In genomic region chr2:158730896-158731295, GRCm38 (mm10) we compare ENCODE assay signal across 14 mouse cellular contexts. TPM values are rescaled to one million over a fixed set of nuclear protein-coding genes. Genes with fewer than 3 reads are reported as not detected.
DNase-seq lines count a peak whose midpoint lies in the region; ATAC-seq lines count a peak whose summit lies in the region.
"Had no signal": no experiment of that assay in that cellular context is flagged by ENCODE, and none has a peak within 500 bp of the region (broad histone marks: within the 10 kb centered on the region; RNA-seq: fewer than 3 reads in every experiment).

No protein-coding gene starts in this region.

- intact Hi-C loops in left cerebral cortex, postnatal 4 days (cut with DNase I) = no loop called here

- ATAC-seq in frontal cortex, adult (ENCODE audit: low TSS enrichment) = peak; percentile 39
- ATAC-seq: forebrain, embryonic 16.5 days; inflammation-experienced regulatory T-cells, adult 6 months had no signal

- no peak for DNase-seq in frontal cortex, postnatal 25 days (ENCODE audit: low spot score in 2 of 2)
- DNase-seq in left cerebral cortex, postnatal 4 days = peak; percentile 66
- no peak for DNase-seq in left cerebral cortex, adult 18-20 months (ENCODE audit: low spot score in 2 of 2)
- peak; percentile 89 for DNase-seq in brain, adult 2 months (ENCODE audit: low read depth, low spot score)
- DNase-seq in kidney, adult 11 months = no peak
- DNase-seq: adrenal gland, adult 8-10 months; adrenal gland, postnatal 36 days; cerebellum, adult 18-20 months; cerebellum, adult 9-11 months; gastrocnemius, adult 2 months; gastrocnemius, postnatal 25 days had no signal

RNA-seq across cellular contexts. Expression of gene Fam83d, which starts 37.0 kb away (rescaled TPM):
- 1 to 10 TPM; 2.7 to 3.3 TPM for total RNA-seq in left cerebral cortex, postnatal 4 days (2021)
- total RNA-seq in left cerebral cortex, adult 18-20 months (2021) = under 1 TPM; 0.94 to 0.98 TPM

Comparison
In these comparisons a context has a peak if more than half of its experiments do, and no peak if none do; other contexts are left out.
1. DNase-seq: peak in left cerebral cortex, postnatal 4 days (single experiment) and brain, adult 2 months (single experiment); none in frontal cortex, postnatal 25 days (0 of 2), left cerebral cortex, adult 18-20 months (0 of 2) and kidney, adult 11 months (single experiment).